ENCODE assay signal across 19 mouse cellular contexts in the genomic region with DNA sequence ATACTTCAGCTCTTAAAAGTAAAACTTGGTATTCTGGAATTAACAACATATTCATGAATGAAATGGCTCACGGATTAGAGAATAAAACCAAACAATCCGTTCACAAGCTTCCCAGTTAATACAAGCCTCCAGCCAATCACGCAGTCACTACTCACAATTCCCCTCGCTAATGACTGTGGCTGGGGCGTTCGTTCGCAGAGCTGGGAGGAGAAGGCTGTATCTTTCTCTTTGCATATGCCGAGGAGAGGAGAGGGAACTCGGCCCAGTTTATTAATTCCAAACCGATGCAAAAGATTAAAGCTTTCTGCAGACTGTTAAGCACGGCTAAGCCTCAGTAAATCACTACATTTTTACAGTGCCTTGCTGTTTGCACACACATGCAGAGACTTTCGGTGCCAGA.
A peak's percentile ranks its signal among the peaks of the same experiment; 100 is the strongest.
DNase-seq lines count a peak whose midpoint lies in the region; ATAC-seq and TF ChIP-seq lines count a peak whose summit lies in the region.
"Had no signal": no experiment of that assay in that cellular context is flagged by ENCODE, and none has a peak within 500 bp of the region (broad histone marks: within the 10 kb centered on the region; RNA-seq: fewer than 3 reads in every experiment).

No protein-coding gene starts in this region.

- peak overlapping the region; percentile 22 for H3K4me2 ChIP-seq in embryonic facial prominence, embryonic 14.5 days (ENCODE audit: low read depth, low read length)
- H3K4me2 ChIP-seq in limb, embryonic 15.5 days: peak overlapping the region; percentile 22
- H3K4me2 ChIP-seq in kidney, embryonic 16.5 days (replicated peaks; ENCODE audit: low read depth, low read length): no peak overlapping the region
- H3K4me2 ChIP-seq: liver, embryonic 15.5 days; stomach, embryonic 15.5 days had no signal

- DNase-seq in layer of hippocampus, postnatal 14 days (ENCODE audit: low spot score in 2 of 2): peak; percentile 37 to 49
- DNase-seq in layer of hippocampus, adult 9-11 months: no peak
- DNase-seq in brain, embryonic 14.5 days (ENCODE audit: low read depth): peak; percentile 85
- DNase-seq in embryonic facial prominence, embryonic 14.5 days (ENCODE audit: low spot score): peak; percentile 54
- DNase-seq in T-cell, adult 2 months (ENCODE audit: low spot score): no peak
- DNase-seq: adrenal gland, postnatal 36 days; cerebellum, postnatal 14 days; gastrocnemius, postnatal 36 days; heart, postnatal 36 days; kidney, adult 2 months; kidney, postnatal 4 days; lung, postnatal 14 days had no signal

- 0 out of 2 replicates have a peak overlapping the region, but pooled peaks have one; percentile 4 for H3K27ac ChIP-seq in embryonic facial prominence, embryonic 14.5 days (replicated peaks; ENCODE audit: low read depth, low read length)
- H3K27ac ChIP-seq in limb, embryonic 15.5 days: no peak overlapping the region
- no peak overlapping the region for H3K27ac ChIP-seq in kidney, embryonic 16.5 days (ENCODE audit: low read length)
- H3K27ac ChIP-seq: heart, embryonic 10.5 days; hindbrain, postnatal 0 days; liver, embryonic 15.5 days; stomach, embryonic 15.5 days had no signal

- H3K4me3 ChIP-seq in embryonic facial prominence, embryonic 14.5 days (ENCODE audit: low read depth, low read length): no peak overlapping the region
- H3K4me3 ChIP-seq in limb, embryonic 15.5 days: no peak overlapping the region
- no peak overlapping the region for H3K4me3 ChIP-seq in kidney, embryonic 16.5 days (ENCODE audit: low read length)
- H3K4me3 ChIP-seq: heart, embryonic 10.5 days; liver, embryonic 15.5 days; stomach, embryonic 15.5 days had no signal

- no peak for TF ChIP-seq POLR2A in brain, embryonic 14.5 days (IDR thresholded peaks at IDR 0.05; ENCODE audit: borderline replicate concordance, extremely low read depth, insufficient read depth, insufficient read length, poor library complexity, severe bottlenecking)

- no peaks in the 10 kb centered on the region for H3K9me3 ChIP-seq in embryonic facial prominence, embryonic 14.5 days (ENCODE audit: control insufficient read depth, low read length)
- no peaks in the 10 kb centered on the region for H3K9me3 ChIP-seq in limb, embryonic 15.5 days
- 0 out of 2 replicates have a peak, but pooled peaks cover 2% of the 10 kb centered on the region for H3K9me3 ChIP-seq in kidney, embryonic 16.5 days (ENCODE audit: low read length)
- H3K9me3 ChIP-seq: heart, embryonic 10.5 days; liver, embryonic 15.5 days; stomach, embryonic 15.5 days had no signal

- ATAC-seq in embryonic facial prominence, embryonic 14.5 days (ENCODE audit: low read depth): no peak
- no peak for ATAC-seq in limb, embryonic 15.5 days (ENCODE audit: insufficient number of reproducible peaks, low FRiP score, low TSS enrichment, low read depth)
- no peak for ATAC-seq in kidney, embryonic 16.5 days (ENCODE audit: low FRiP score, low TSS enrichment)
- ATAC-seq: CD4-positive, CD25-positive, alpha-beta regulatory T cell, adult 4 months; hindbrain, postnatal 0 days had no signal

- TF ChIP-seq CTCF in brain, embryonic 14.5 days (IDR thresholded peaks at IDR 0.05; ENCODE audit: borderline replicate concordance, extremely low read depth, insufficient read depth, insufficient read length): no peak

- peaks cover 10% of the 10 kb centered on the region for H3K4me1 ChIP-seq in embryonic facial prominence, embryonic 14.5 days (ENCODE audit: control insufficient read depth, insufficient read depth, low read length)
- H3K4me1 ChIP-seq in limb, embryonic 15.5 days: no peaks in the 10 kb centered on the region
- no peaks in the 10 kb centered on the region for H3K4me1 ChIP-seq in kidney, embryonic 16.5 days (ENCODE audit: insufficient read depth, low read length)
- H3K4me1 ChIP-seq: heart, embryonic 10.5 days; liver, embryonic 15.5 days; stomach, embryonic 15.5 days had no signal

- no peaks in the 10 kb centered on the region for H3K27me3 ChIP-seq in embryonic facial prominence, embryonic 14.5 days (replicated peaks; ENCODE audit: control insufficient read depth, insufficient read depth, low read length)
- no peaks in the 10 kb centered on the region for H3K27me3 ChIP-seq in limb, embryonic 15.5 days
- H3K27me3 ChIP-seq in kidney, embryonic 16.5 days (ENCODE audit: insufficient read depth, low read length): no peaks in the 10 kb centered on the region
- H3K27me3 ChIP-seq: liver, embryonic 15.5 days; stomach, embryonic 15.5 days had no signal

- H3K9ac ChIP-seq in embryonic facial prominence, embryonic 14.5 days (ENCODE audit: low read depth, low read length): 0 out of 2 replicates have a peak overlapping the region, but pooled peaks have one; percentile 9
- H3K9ac ChIP-seq in limb, embryonic 15.5 days: no peak overlapping the region
- no peak overlapping the region for H3K9ac ChIP-seq in kidney, embryonic 16.5 days (replicated peaks; ENCODE audit: low read length)
- H3K9ac ChIP-seq: liver, embryonic 15.5 days; stomach, embryonic 15.5 days had no signal

- 53% methylated on average over 12 of the region's 12 CpGs for WGBS in embryonic facial prominence, embryonic 14.5 days
- WGBS in limb, embryonic 15.5 days: 26% methylated on average over 12 of the region's 12 CpGs
- 62% methylated on average over 12 of the region's 12 CpGs for WGBS in kidney, embryonic 16.5 days

- H3K36me3 ChIP-seq in embryonic facial prominence, embryonic 14.5 days (ENCODE audit: control insufficient read depth, insufficient read depth, low read length): no peaks in the 10 kb centered on the region
- no peaks in the 10 kb centered on the region for H3K36me3 ChIP-seq in limb, embryonic 15.5 days
- no peaks in the 10 kb centered on the region for H3K36me3 ChIP-seq in kidney, embryonic 16.5 days (ENCODE audit: insufficient read depth, low read length)
- H3K36me3 ChIP-seq: heart, embryonic 10.5 days; liver, embryonic 15.5 days; stomach, embryonic 15.5 days had no signal

Comparison
In these comparisons a context has a peak if more than half of its experiments do, and no peak if none do; other contexts are left out.
1. DNase-seq: peak in layer of hippocampus, postnatal 14 days (2 of 2), brain, embryonic 14.5 days (single experiment) and embryonic facial prominence, embryonic 14.5 days (single experiment); none in layer of hippocampus, adult 9-11 months (single experiment) and T-cell, adult 2 months (single experiment).